In the genomic region with DNA sequence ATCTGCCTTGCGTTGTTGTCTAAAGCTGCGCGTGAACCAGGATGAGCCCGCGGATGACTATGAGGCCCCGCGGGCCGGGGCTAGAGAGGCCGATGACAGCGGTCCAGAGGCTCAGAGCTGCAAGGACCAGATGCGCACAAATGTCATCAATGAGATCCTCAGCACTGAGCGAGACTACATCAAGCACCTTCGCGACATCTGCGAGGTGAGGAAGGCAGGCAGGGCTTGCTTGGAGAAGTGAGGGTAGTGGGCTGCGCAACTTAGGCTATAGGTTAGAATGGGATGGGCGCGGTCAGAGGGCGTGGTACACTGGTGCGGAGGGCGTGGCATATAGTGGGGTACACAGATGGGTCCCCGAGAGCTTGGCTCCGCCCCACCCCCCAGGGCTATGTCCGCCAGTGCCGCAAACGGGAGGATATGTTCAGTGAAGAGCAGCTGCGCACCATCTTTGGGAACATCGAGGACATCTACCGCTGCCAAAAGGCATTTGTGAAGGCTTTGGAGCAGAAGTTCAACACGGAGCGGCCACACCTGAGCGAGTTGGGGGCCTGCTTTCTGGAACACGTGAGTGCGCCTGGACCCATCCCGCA, we compare ENCODE assay signal across 14 mouse cellular contexts. TPM values are rescaled to one million over a fixed set of nuclear protein-coding genes. Genes with fewer than 3 reads are reported as not detected.
DNase-seq lines count a peak whose midpoint lies in the region; ATAC-seq and TF ChIP-seq lines count a peak whose summit lies in the region.
"Had no signal": no experiment of that assay in that cellular context is flagged by ENCODE, and none has a peak within 500 bp of the region (broad histone marks: within the 10 kb centered on the region; RNA-seq: fewer than 3 reads in every experiment).

No protein-coding gene starts in this region.

- WGBS in cerebellum, adult 2 months, result 63% methylated on average over 35 of the region's 35 CpGs
- 30% methylated on average over 35 of the region's 35 CpGs for WGBS in hindbrain, embryonic 11.5 days
- WGBS in hindbrain, embryonic 14.5 days, result 22% methylated on average over 35 of the region's 35 CpGs
- WGBS in midbrain, embryonic 13.5 days, result 24% methylated on average over 35 of the region's 35 CpGs
- WGBS in midbrain, postnatal 0 days, result 27% methylated on average over 35 of the region's 35 CpGs
- 23% methylated on average over 35 of the region's 35 CpGs for WGBS in hindbrain, embryonic 13.5 days

- no peak for TF ChIP-seq CTCF in cerebellum, adult 2 months (IDR thresholded peaks at IDR 0.05; ENCODE audit: borderline replicate concordance, insufficient read depth, low read depth, low read length)
- TF ChIP-seq CTCF in midbrain, postnatal 0 days (IDR thresholded peaks at IDR 0.05), result no peak

- H3K9me3 ChIP-seq in hindbrain, embryonic 11.5 days (ENCODE audit: control insufficient read depth, low read length), result no peaks in the 10 kb centered on the region
- no peaks in the 10 kb centered on the region for H3K9me3 ChIP-seq in hindbrain, embryonic 14.5 days (ENCODE audit: control insufficient read depth, low read length)
- H3K9me3 ChIP-seq in midbrain, embryonic 13.5 days, result no peaks in the 10 kb centered on the region
- H3K9me3 ChIP-seq in midbrain, postnatal 0 days (ENCODE audit: low read length), result no peaks in the 10 kb centered on the region
- no peaks in the 10 kb centered on the region for H3K9me3 ChIP-seq in hindbrain, embryonic 13.5 days

- no peak overlapping the region for H3K9ac ChIP-seq in hindbrain, embryonic 11.5 days (ENCODE audit: low read depth, low read length)
- no peak overlapping the region for H3K9ac ChIP-seq in hindbrain, embryonic 14.5 days
- H3K9ac ChIP-seq in midbrain, embryonic 13.5 days (replicated peaks), result no peak overlapping the region
- no peak overlapping the region for H3K9ac ChIP-seq in midbrain, postnatal 0 days (replicated peaks; ENCODE audit: low read length, poor library complexity, severe bottlenecking)
- H3K9ac ChIP-seq in hindbrain, embryonic 13.5 days, result no peak overlapping the region

- peaks cover 43% of the 10 kb centered on the region for H3K4me1 ChIP-seq in cerebellum, adult 2 months (ENCODE audit: control insufficient read depth, insufficient read depth, low read length)
- peaks cover 10% of the 10 kb centered on the region for H3K4me1 ChIP-seq in hindbrain, embryonic 11.5 days (replicated peaks; ENCODE audit: control insufficient read depth, insufficient read depth, low read length)
- H3K4me1 ChIP-seq in hindbrain, embryonic 14.5 days (replicated peaks; ENCODE audit: control insufficient read depth, insufficient read depth, low read length), result peaks cover 29% of the 10 kb centered on the region
- H3K4me1 ChIP-seq in midbrain, embryonic 13.5 days (replicated peaks), result peaks cover 40% of the 10 kb centered on the region
- H3K4me1 ChIP-seq in midbrain, postnatal 0 days (ENCODE audit: insufficient read depth, low read length), result peaks cover 11% of the 10 kb centered on the region; the same call in 1 of the 2 replicates
- H3K4me1 ChIP-seq in hindbrain, embryonic 13.5 days (replicated peaks), result peaks cover 63% of the 10 kb centered on the region

- 0 out of 2 replicates have a peak, but pooled peaks have one; percentile 2 for ATAC-seq in hindbrain, embryonic 11.5 days (ENCODE audit: low FRiP score)
- no peak for ATAC-seq in hindbrain, embryonic 14.5 days (ENCODE audit: low FRiP score)
- no peak for ATAC-seq in midbrain, embryonic 13.5 days
- ATAC-seq in midbrain, postnatal 0 days (ENCODE audit: low FRiP score), result no peak
- no peak for ATAC-seq in hindbrain, embryonic 13.5 days (ENCODE audit: low FRiP score)
- no peak for ATAC-seq in inflammation-experienced regulatory T-cells, adult 6 months

- no peak for TF ChIP-seq POLR2A in cerebellum, adult 2 months (IDR thresholded peaks at IDR 0.05; ENCODE audit: borderline replicate concordance, insufficient read depth, low read length)

- H3K36me3 ChIP-seq in hindbrain, embryonic 11.5 days (ENCODE audit: control insufficient read depth, insufficient read depth, low read length), result no peaks in the 10 kb centered on the region
- H3K36me3 ChIP-seq in hindbrain, embryonic 14.5 days (replicated peaks; ENCODE audit: control insufficient read depth, insufficient read depth), result peaks cover 41% of the 10 kb centered on the region
- H3K36me3 ChIP-seq in midbrain, embryonic 13.5 days, result peaks cover 51% of the 10 kb centered on the region
- peaks cover 35% of the 10 kb centered on the region for H3K36me3 ChIP-seq in midbrain, postnatal 0 days (ENCODE audit: insufficient read depth, low read length)
- H3K36me3 ChIP-seq in hindbrain, embryonic 13.5 days, result peaks cover 61% of the 10 kb centered on the region

- no peaks in the 10 kb centered on the region for H3K27me3 ChIP-seq in cerebellum, adult 2 months (ENCODE audit: control insufficient read depth, insufficient read depth, low read length)
- H3K27me3 ChIP-seq in hindbrain, embryonic 11.5 days (ENCODE audit: control insufficient read depth, insufficient read depth, low read length), result no peaks in the 10 kb centered on the region
- H3K27me3 ChIP-seq in hindbrain, embryonic 14.5 days (ENCODE audit: control insufficient read depth, insufficient read depth, low read length), result no peaks in the 10 kb centered on the region
- H3K27me3 ChIP-seq in midbrain, embryonic 13.5 days, result no peaks in the 10 kb centered on the region
- H3K27me3 ChIP-seq in midbrain, postnatal 0 days (ENCODE audit: insufficient read depth, low read length), result no peaks in the 10 kb centered on the region
- H3K27me3 ChIP-seq in hindbrain, embryonic 13.5 days, result no peaks in the 10 kb centered on the region

- no peak overlapping the region for H3K4me3 ChIP-seq in cerebellum, adult 2 months (replicated peaks; ENCODE audit: insufficient read depth, low read depth, low read length)
- no peak overlapping the region for H3K4me3 ChIP-seq in hindbrain, embryonic 11.5 days (ENCODE audit: low read depth, low read length)
- H3K4me3 ChIP-seq in hindbrain, embryonic 14.5 days (replicated peaks; ENCODE audit: low read length), result no peak overlapping the region
- H3K4me3 ChIP-seq in midbrain, embryonic 13.5 days (replicated peaks), result no peak overlapping the region
- no peak overlapping the region for H3K4me3 ChIP-seq in midbrain, postnatal 0 days (ENCODE audit: low read depth, low read length)
- H3K4me3 ChIP-seq in hindbrain, embryonic 13.5 days, result no peak overlapping the region

- DNase-seq in cerebellum, adult 9-10 months, result peak; percentile 49
- DNase-seq in cerebellum, adult 2 months, result no peak
- peak; percentile 33 for DNase-seq in hindbrain, embryonic 11.5 days (ENCODE audit: low spot score)
- DNase-seq in hindbrain, embryonic 14.5 days (ENCODE audit: low spot score), result no peak
- DNase-seq in midbrain, postnatal 0 days (ENCODE audit: low spot score), result no peak
- DNase-seq: adrenal gland, postnatal 36 days; embryo, embryonic 11 days; heart, postnatal 4 days; kidney, adult 9 months; right cerebral cortex, postnatal 25 days; thymus, adult 18-20 months had no signal

- no peak overlapping the region for H3K27ac ChIP-seq in cerebellum, adult 2 months (ENCODE audit: insufficient read depth, low read length)
- no peak overlapping the region for H3K27ac ChIP-seq in hindbrain, embryonic 11.5 days (ENCODE audit: low read depth, low read length)
- no peak overlapping the region for H3K27ac ChIP-seq in hindbrain, embryonic 14.5 days
- H3K27ac ChIP-seq in midbrain, embryonic 13.5 days, result no peak overlapping the region
- H3K27ac ChIP-seq in midbrain, postnatal 0 days (ENCODE audit: low read depth, low read length), result no peak overlapping the region
- no peak overlapping the region for H3K27ac ChIP-seq in hindbrain, embryonic 13.5 days

- H3K4me2 ChIP-seq in hindbrain, embryonic 11.5 days (replicated peaks; ENCODE audit: low read depth, low read length), result no peak overlapping the region
- H3K4me2 ChIP-seq in hindbrain, embryonic 14.5 days (replicated peaks), result no peak overlapping the region
- peak overlapping the region; percentile 9; the same call in 1 of the 2 replicates for H3K4me2 ChIP-seq in midbrain, embryonic 13.5 days (replicated peaks)
- H3K4me2 ChIP-seq in midbrain, postnatal 0 days (ENCODE audit: low read depth, low read length, poor library complexity, severe bottlenecking), result no peak overlapping the region
- H3K4me2 ChIP-seq in hindbrain, embryonic 13.5 days, result peak overlapping the region; percentile 17; the same call in 1 of the 2 replicates

RNA-seq across cellular contexts. Expression of a gene that starts 36.8 kb away (rescaled TPM):
- 230 and 261 TPM in 2 replicates for polyA plus RNA-seq in cerebellum, adult 2 months (2012; rRNA removed)
- 75.6 and 106 TPM in 2 replicates for polyA plus RNA-seq in hindbrain, embryonic 11.5 days (2014; fragmentation: Nextera tagmentation; extraction: Ambion mirVana)
- polyA plus RNA-seq in hindbrain, embryonic 14.5 days (2014; fragmentation: Nextera tagmentation; extraction: Ambion mirVana), result 114 and 129 TPM in 2 replicates
- polyA plus RNA-seq in midbrain, embryonic 13.5 days (2015; fragmentation: Nextera tagmentation; extraction: Ambion mirVana), result 131 and 143 TPM in 2 replicates
- 319 and 542 TPM in 2 replicates for total RNA-seq in midbrain, postnatal 0 days (2014; rRNA removed)
- polyA plus RNA-seq in midbrain, postnatal 0 days (2015; fragmentation: Nextera tagmentation; extraction: Ambion mirVana), result 94.3 and 95.9 TPM in 2 replicates
- polyA plus RNA-seq in hindbrain, embryonic 13.5 days (2015; fragmentation: Nextera tagmentation; extraction: Ambion mirVana), result 124 and 127 TPM in 2 replicates
- polyA plus RNA-seq in inflammation-experienced regulatory T-cells, adult 6 months (2017; shearing (Covaris generic)), result 10 to 100 TPM; 15.0 to 27.8 (median 19.4) TPM

RNA-seq across cellular contexts. Expression of a gene that starts 43.8 kb away (rescaled TPM):
- polyA plus RNA-seq in cerebellum, adult 2 months (2012; rRNA removed), result 208 and 209 TPM in 2 replicates
- 53.5 and 56.7 TPM in 2 replicates for polyA plus RNA-seq in hindbrain, embryonic 11.5 days (2014; fragmentation: Nextera tagmentation; extraction: Ambion mirVana)
- 75.0 and 85.6 TPM in 2 replicates for polyA plus RNA-seq in hindbrain, embryonic 14.5 days (2014; fragmentation: Nextera tagmentation; extraction: Ambion mirVana)
- polyA plus RNA-seq in midbrain, embryonic 13.5 days (2015; fragmentation: Nextera tagmentation; extraction: Ambion mirVana), result 59.4 and 62.7 TPM in 2 replicates
- 83.3 and 97.3 TPM in 2 replicates for total RNA-seq in midbrain, postnatal 0 days (2014; rRNA removed)
- polyA plus RNA-seq in midbrain, postnatal 0 days (2015; fragmentation: Nextera tagmentation; extraction: Ambion mirVana), result 85.1 and 93.1 TPM in 2 replicates
- polyA plus RNA-seq in hindbrain, embryonic 13.5 days (2015; fragmentation: Nextera tagmentation; extraction: Ambion mirVana), result 68.7 and 71.8 TPM in 2 replicates
- polyA plus RNA-seq in inflammation-experienced regulatory T-cells, adult 6 months (2017; shearing (Covaris generic)), result 100 to 1,000 TPM; 107 to 209 (median 120) TPM

Comparison
In these comparisons a context has a peak if more than half of its experiments do, and no peak if none do; other contexts are left out.
1. DNase-seq: peak in cerebellum, adult 9-10 months (single experiment) and hindbrain, embryonic 11.5 days (single experiment); none in cerebellum, adult 2 months (0 of 2), hindbrain, embryonic 14.5 days (single experiment) and midbrain, postnatal 0 days (single experiment).
2. H3K4me2 ChIP-seq: peak in midbrain, embryonic 13.5 days (single experiment) and hindbrain, embryonic 13.5 days (single experiment); none in hindbrain, embryonic 11.5 days (single experiment), hindbrain, embryonic 14.5 days (single experiment) and midbrain, postnatal 0 days (single experiment).